Comparison of ENCODE assay signal across 9 mouse cellular contexts in the genomic region with DNA sequence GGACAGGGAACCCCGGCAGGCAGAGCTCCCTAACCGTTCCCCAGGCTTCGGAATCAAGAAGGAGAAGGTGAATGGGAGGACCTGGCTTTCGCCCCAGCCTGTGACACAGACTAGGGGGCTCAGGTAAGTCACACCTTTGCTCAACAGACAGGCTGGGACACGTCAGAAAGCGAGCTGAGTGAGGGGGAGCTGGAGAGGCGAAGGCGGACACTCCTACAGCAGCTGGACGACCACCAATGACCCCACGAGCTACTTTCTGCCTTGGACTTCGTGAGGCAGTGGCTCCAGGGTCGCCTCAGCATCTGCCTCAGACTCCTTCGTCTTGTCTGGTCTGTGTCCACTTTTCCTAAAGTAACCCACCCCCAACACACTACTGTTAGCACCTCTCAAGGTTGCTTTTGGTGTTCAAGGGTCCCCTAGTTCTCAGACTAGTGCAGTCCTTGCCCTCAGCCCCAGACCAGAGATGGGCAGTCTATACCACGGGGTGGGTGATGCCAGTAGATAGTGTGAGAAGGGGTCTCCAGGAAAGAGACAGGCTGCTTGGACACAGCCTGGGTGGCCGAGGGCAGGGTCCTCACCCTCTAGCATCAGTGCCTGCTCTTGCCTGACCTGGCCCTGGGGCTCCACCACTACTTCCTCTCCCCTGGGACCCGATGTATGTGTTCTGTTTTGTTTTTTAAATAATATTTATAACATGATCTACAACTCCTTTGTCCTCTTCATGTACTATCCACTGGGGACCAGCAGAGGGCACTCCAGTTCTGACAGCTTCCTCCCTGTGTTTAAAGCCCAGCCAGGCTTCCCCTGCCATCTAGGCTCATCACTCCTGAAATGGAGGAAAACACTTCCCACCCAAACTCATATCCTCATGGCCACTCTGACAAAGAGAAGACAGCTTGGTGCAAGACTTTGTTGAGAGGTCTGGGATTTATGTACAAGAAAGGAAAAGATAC. TPM values are rescaled to one million over a fixed set of nuclear protein-coding genes. Genes with fewer than 3 reads are reported as not detected.
A peak's percentile ranks its signal among the peaks of the same experiment; 100 is the strongest.
DNase-seq lines count a peak whose midpoint lies in the region; ATAC-seq and TF ChIP-seq lines count a peak whose summit lies in the region.
"Had no signal": no experiment of that assay in that cellular context is flagged by ENCODE, and none has a peak within 500 bp of the region (broad histone marks: within the 10 kb centered on the region; RNA-seq: fewer than 3 reads in every experiment).

No protein-coding gene starts in this region.

- 88% methylated on average over 16 of the region's 16 CpGs for WGBS in forebrain, embryonic 11.5 days
- 73% methylated on average over 16 of the region's 16 CpGs for WGBS in heart, embryonic 16.5 days
- 72% methylated on average over 16 of the region's 16 CpGs for WGBS in liver, postnatal 0 days (ENCODE audit: insufficient replicate concordance)
- 80% methylated on average over 16 of the region's 16 CpGs for WGBS in neural tube, embryonic 15.5 days

- ATAC-seq in CD4-positive, CD25-positive, alpha-beta regulatory T cell, adult 4 months = peak; percentile 82
- peak; percentile 33; the same call in 1 of the 2 replicates for ATAC-seq in forebrain, embryonic 11.5 days (replicated peaks; ENCODE audit: low FRiP score)
- peak; percentile 42; the same call in 1 of the 2 replicates for ATAC-seq in heart, embryonic 16.5 days (replicated peaks; ENCODE audit: extremely low read depth, insufficient read depth, low FRiP score)
- ATAC-seq in liver, postnatal 0 days = peak; percentile 65; the same call in 1 of the 2 replicates
- ATAC-seq in neural tube, embryonic 15.5 days (ENCODE audit: low FRiP score) = 0 out of 2 replicates have a peak, but pooled peaks have one; percentile 36

- no peak for TF ChIP-seq POLR2A in brain, embryonic 14.5 days (IDR thresholded peaks at IDR 0.05; ENCODE audit: borderline replicate concordance, extremely low read depth, insufficient read depth, insufficient read length, poor library complexity, severe bottlenecking)

- H3K27me3 ChIP-seq in forebrain, embryonic 11.5 days (ENCODE audit: control insufficient read depth, insufficient read depth, low read length) = no peaks in the 10 kb centered on the region
- H3K27me3 ChIP-seq in heart, embryonic 16.5 days (ENCODE audit: control insufficient read depth, insufficient read depth, low read length) = no peaks in the 10 kb centered on the region
- no peaks in the 10 kb centered on the region for H3K27me3 ChIP-seq in liver, postnatal 0 days (ENCODE audit: insufficient read depth, low read length)
- H3K27me3 ChIP-seq in neural tube, embryonic 15.5 days (replicated peaks) = no peaks in the 10 kb centered on the region

- no peaks in the 10 kb centered on the region for H3K4me1 ChIP-seq in forebrain, embryonic 11.5 days (replicated peaks; ENCODE audit: control insufficient read depth, insufficient read depth, low read length)
- peaks cover 3% of the 10 kb centered on the region; the same call in 1 of the 2 replicates for H3K4me1 ChIP-seq in heart, embryonic 16.5 days (ENCODE audit: control insufficient read depth, insufficient read depth, low read length)
- peaks cover 4% of the 10 kb centered on the region; the same call in 1 of the 2 replicates for H3K4me1 ChIP-seq in liver, postnatal 0 days (ENCODE audit: insufficient read depth)
- peaks cover 9% of the 10 kb centered on the region; the same call in 1 of the 2 replicates for H3K4me1 ChIP-seq in neural tube, embryonic 15.5 days

- DNase-seq in brain, embryonic 14.5 days (ENCODE audit: low read depth) = peak; percentile 88
- peak; percentile 83 for DNase-seq in forebrain, embryonic 11.5 days (ENCODE audit: low spot score)
- peak; percentile 89 for DNase-seq in kidney, postnatal 14 days
- DNase-seq in liver, postnatal 0 days = peak; percentile 70
- peak; percentile 86 for DNase-seq in testis, postnatal 10 days (ENCODE audit: low spot score)

- H3K36me3 ChIP-seq in forebrain, embryonic 11.5 days (ENCODE audit: control insufficient read depth, insufficient read depth, low read length) = peaks cover 12% of the 10 kb centered on the region; the same call in 1 of the 2 replicates
- H3K36me3 ChIP-seq in heart, embryonic 16.5 days (ENCODE audit: control insufficient read depth, insufficient read depth) = peaks cover 38% of the 10 kb centered on the region
- H3K36me3 ChIP-seq in liver, postnatal 0 days (replicated peaks; ENCODE audit: insufficient read depth, low read length) = peaks cover 30% of the 10 kb centered on the region
- H3K36me3 ChIP-seq in neural tube, embryonic 15.5 days = peaks cover 95% of the 10 kb centered on the region

- peak overlapping the region; percentile 29; the same call in 1 of the 2 replicates for H3K9ac ChIP-seq in forebrain, embryonic 11.5 days (ENCODE audit: low read length)
- H3K9ac ChIP-seq in heart, embryonic 16.5 days (ENCODE audit: low read length) = 0 out of 2 replicates have a peak overlapping the region, but pooled peaks have one; percentile 7
- H3K9ac ChIP-seq in liver, postnatal 0 days (replicated peaks) = no peak overlapping the region
- no peak overlapping the region for H3K9ac ChIP-seq in neural tube, embryonic 15.5 days (replicated peaks)

- 0 out of 2 replicates have a peak overlapping the region, but pooled peaks have one; percentile 31 for H3K27ac ChIP-seq in forebrain, embryonic 11.5 days (ENCODE audit: low read depth, low read length)
- H3K27ac ChIP-seq in heart, embryonic 16.5 days (ENCODE audit: low read length) = peak overlapping the region; percentile 80
- peak overlapping the region; percentile 51; the same call in 1 of the 2 replicates for H3K27ac ChIP-seq in liver, postnatal 0 days (ENCODE audit: low read depth)
- peak overlapping the region; percentile 72 for H3K27ac ChIP-seq in neural tube, embryonic 15.5 days (replicated peaks)

- TF ChIP-seq EP300 in liver, postnatal 0 days (IDR thresholded peaks at IDR 0.05; ENCODE audit: low read depth) = no peak

- H3K4me2 ChIP-seq in forebrain, embryonic 11.5 days (ENCODE audit: low read depth, low read length, severe bottlenecking) = no peak overlapping the region
- H3K4me2 ChIP-seq in heart, embryonic 16.5 days (ENCODE audit: low read depth, low read length) = no peak overlapping the region
- no peak overlapping the region for H3K4me2 ChIP-seq in liver, postnatal 0 days (ENCODE audit: low read depth, low read length)
- H3K4me2 ChIP-seq in neural tube, embryonic 15.5 days = no peak overlapping the region

- no peak overlapping the region for H3K4me3 ChIP-seq in forebrain, embryonic 11.5 days (ENCODE audit: low read depth, low read length)
- H3K4me3 ChIP-seq in heart, embryonic 16.5 days (ENCODE audit: low read length) = no peak overlapping the region
- no peak overlapping the region for H3K4me3 ChIP-seq in liver, postnatal 0 days (ENCODE audit: low read depth, low read length)
- H3K4me3 ChIP-seq in neural tube, embryonic 15.5 days (replicated peaks) = no peak overlapping the region
- H3K4me3 ChIP-seq: erythroblast, embryonic 14.5 days had no signal

- H3K9me3 ChIP-seq in forebrain, embryonic 11.5 days (ENCODE audit: control insufficient read depth, low read length) = no peaks in the 10 kb centered on the region
- no peaks in the 10 kb centered on the region for H3K9me3 ChIP-seq in heart, embryonic 16.5 days (replicated peaks; ENCODE audit: control insufficient read depth, low read length)
- H3K9me3 ChIP-seq in liver, postnatal 0 days (ENCODE audit: low read length) = no peaks in the 10 kb centered on the region
- no peaks in the 10 kb centered on the region for H3K9me3 ChIP-seq in neural tube, embryonic 15.5 days (replicated peaks)

- peak; percentile 84 for TF ChIP-seq CTCF in brain, embryonic 14.5 days (IDR thresholded peaks at IDR 0.05; ENCODE audit: borderline replicate concordance, extremely low read depth, insufficient read depth, insufficient read length)
- TF ChIP-seq CTCF in liver, postnatal 0 days (IDR thresholded peaks at IDR 0.05; ENCODE audit: low read depth) = peak; percentile 85

RNA-seq across cellular contexts. Expression of gene Fam186b, which starts 20.9 kb away (rescaled TPM):
- polyA plus RNA-seq in CD4-positive, CD25-positive, alpha-beta regulatory T cell, adult 4 months (2017; shearing (Covaris generic)) = under 1 TPM; 0.16 to 0.18 TPM
- polyA plus RNA-seq in brain, embryonic 14.5 days (2012; rRNA removed) = 0.28 and 0.36 TPM in 2 replicates
- 0.15 and 0.36 TPM in 2 replicates for polyA plus RNA-seq in forebrain, embryonic 11.5 days (2014; fragmentation: Nextera tagmentation; extraction: Ambion mirVana)
- polyA plus RNA-seq in heart, embryonic 16.5 days (2015; fragmentation: Nextera tagmentation; extraction: Ambion mirVana) = 0.13 and 0.16 TPM in 2 replicates
- not detected in 2 replicates for polyA plus RNA-seq in liver, postnatal 0 days (2015; fragmentation: Nextera tagmentation; extraction: Ambion mirVana)
- polyA plus RNA-seq in neural tube, embryonic 15.5 days (2015; fragmentation: Nextera tagmentation; extraction: Ambion mirVana) = 0.73 and 0.97 TPM in 2 replicates
- polyA plus RNA-seq: erythroblast, embryonic 14.5 days had no signal

RNA-seq across cellular contexts. Expression of gene Prpf40b, which starts 21.7 kb away (rescaled TPM):
- polyA plus RNA-seq in CD4-positive, CD25-positive, alpha-beta regulatory T cell, adult 4 months (2017; shearing (Covaris generic)) = 10 to 100 TPM in 1 of 2 experiments, 1 to 10 TPM in 1; 9.7 to 17.7 TPM
- 180 and 198 TPM in 2 replicates for polyA plus RNA-seq in brain, embryonic 14.5 days (2012; rRNA removed)
- polyA plus RNA-seq in forebrain, embryonic 11.5 days (2014; fragmentation: Nextera tagmentation; extraction: Ambion mirVana) = 62.4 and 69.0 TPM in 2 replicates
- polyA plus RNA-seq in heart, embryonic 16.5 days (2015; fragmentation: Nextera tagmentation; extraction: Ambion mirVana) = 36.0 and 46.6 TPM in 2 replicates
- 7.1 and 8.6 TPM in 2 replicates for polyA plus RNA-seq in liver, postnatal 0 days (2015; fragmentation: Nextera tagmentation; extraction: Ambion mirVana)
- polyA plus RNA-seq in neural tube, embryonic 15.5 days (2015; fragmentation: Nextera tagmentation; extraction: Ambion mirVana) = 95.7 and 111 TPM in 2 replicates

RNA-seq across cellular contexts. Expression of gene Fmnl3, which starts 53.7 kb away (rescaled TPM):
- polyA plus RNA-seq in CD4-positive, CD25-positive, alpha-beta regulatory T cell, adult 4 months (2017; shearing (Covaris generic)) = 10 to 100 TPM in 1 of 2 experiments, 1 to 10 TPM in 1; 7.7 to 16.0 TPM
- polyA plus RNA-seq in brain, embryonic 14.5 days (2012; rRNA removed) = 27.4 and 30.1 TPM in 2 replicates
- polyA plus RNA-seq in forebrain, embryonic 11.5 days (2014; fragmentation: Nextera tagmentation; extraction: Ambion mirVana) = 14.3 and 17.0 TPM in 2 replicates
- 13.0 and 16.6 TPM in 2 replicates for polyA plus RNA-seq in heart, embryonic 16.5 days (2015; fragmentation: Nextera tagmentation; extraction: Ambion mirVana)
- polyA plus RNA-seq in liver, postnatal 0 days (2015; fragmentation: Nextera tagmentation; extraction: Ambion mirVana) = 2.2 and 2.4 TPM in 2 replicates
- 7.9 and 11.9 TPM in 2 replicates for polyA plus RNA-seq in neural tube, embryonic 15.5 days (2015; fragmentation: Nextera tagmentation; extraction: Ambion mirVana)

Comparison
In these comparisons a context has a peak if more than half of its experiments do, and no peak if none do; other contexts are left out.
1. H3K9ac ChIP-seq: peak in forebrain, embryonic 11.5 days (single experiment) and heart, embryonic 16.5 days (single experiment); none in liver, postnatal 0 days (single experiment) and neural tube, embryonic 15.5 days (single experiment).
2. Peak in every context shown above with its lines, with median percentiles within 50 percentile points of each other: ATAC-seq, DNase-seq and H3K27ac ChIP-seq.